Mouse (Mus musculus) testis, adult 2 months (tissue): ENCODE results near the gene L3mbtl2. TPM values are rescaled to one million over a fixed set of nuclear protein-coding genes. Genes with fewer than 3 reads are reported as not detected.
A peak's percentile ranks its signal among the peaks of the same experiment; 100 is the strongest.

Source experiments
- H3K27ac ChIP-seq: fragments of 200-500 bp; 2 replicates; pipeline ENCODE4 v1.5.1; 2012; ENCODE audit warnings: low read depth, low read length; ENCODE audit not compliant: control insufficient read depth, insufficient read depth
- H3K27me3 ChIP-seq: fragments of 200-500 bp; 2 replicates; pipeline ENCODE4 v1.6.1; 2012; ENCODE audit warnings: mild to moderate bottlenecking, low read length, moderate library complexity; ENCODE audit not compliant: control insufficient read depth, insufficient read depth
- H3K36me3 ChIP-seq: fragments of 200-500 bp; 2 replicates; pipeline ENCODE4 v1.6.1; 2012; ENCODE audit warnings: mild to moderate bottlenecking, low read length; ENCODE audit not compliant: control insufficient read depth, insufficient read depth
- H3K4me1 ChIP-seq: fragments of 200-500 bp; 2 replicates; pipeline ENCODE4 v1.6.1; 2012; ENCODE audit warnings: low read length; ENCODE audit not compliant: control insufficient read depth, insufficient read depth
- H3K4me3 ChIP-seq: fragments of 200-500 bp; 2 replicates; pipeline ENCODE4 v1.5.1; 2012; ENCODE audit warnings: low read depth, mild to moderate bottlenecking, low read length, moderate library complexity, mixed read lengths; ENCODE audit not compliant: control insufficient read depth
- CTCF ChIP-seq: fragments of 200-500 bp; IDR thresholded peaks from 2 replicates; pipeline ENCODE4 v1.5.1; 2012; ENCODE audit warnings: low read depth, mild to moderate bottlenecking, inconsistent platforms, low read length, moderate library complexity; ENCODE audit not compliant: control insufficient read depth, insufficient read depth, insufficient replicate concordance
- POLR2A ChIP-seq: fragments of 200-500 bp; IDR thresholded peaks from 2 replicates; pipeline ENCODE4 v1.6.1; 2012; ENCODE audit warnings: low read depth, mild to moderate bottlenecking, inconsistent platforms, low read length, moderate library complexity; ENCODE audit not compliant: control insufficient read depth
- polyA plus RNA-seq: library from polyadenylated mRNA; depleted of rRNA; stranded (reverse); fragments of >200 nt; gene quantifications from 2 replicates; pipeline ENCODE4 v1.2.3, GENCODE M21; 2012; rRNA removed

Gene L3mbtl2
- 25.3 and 27.4 TPM in 2 replicates for polyA plus RNA-seq

DNA sequence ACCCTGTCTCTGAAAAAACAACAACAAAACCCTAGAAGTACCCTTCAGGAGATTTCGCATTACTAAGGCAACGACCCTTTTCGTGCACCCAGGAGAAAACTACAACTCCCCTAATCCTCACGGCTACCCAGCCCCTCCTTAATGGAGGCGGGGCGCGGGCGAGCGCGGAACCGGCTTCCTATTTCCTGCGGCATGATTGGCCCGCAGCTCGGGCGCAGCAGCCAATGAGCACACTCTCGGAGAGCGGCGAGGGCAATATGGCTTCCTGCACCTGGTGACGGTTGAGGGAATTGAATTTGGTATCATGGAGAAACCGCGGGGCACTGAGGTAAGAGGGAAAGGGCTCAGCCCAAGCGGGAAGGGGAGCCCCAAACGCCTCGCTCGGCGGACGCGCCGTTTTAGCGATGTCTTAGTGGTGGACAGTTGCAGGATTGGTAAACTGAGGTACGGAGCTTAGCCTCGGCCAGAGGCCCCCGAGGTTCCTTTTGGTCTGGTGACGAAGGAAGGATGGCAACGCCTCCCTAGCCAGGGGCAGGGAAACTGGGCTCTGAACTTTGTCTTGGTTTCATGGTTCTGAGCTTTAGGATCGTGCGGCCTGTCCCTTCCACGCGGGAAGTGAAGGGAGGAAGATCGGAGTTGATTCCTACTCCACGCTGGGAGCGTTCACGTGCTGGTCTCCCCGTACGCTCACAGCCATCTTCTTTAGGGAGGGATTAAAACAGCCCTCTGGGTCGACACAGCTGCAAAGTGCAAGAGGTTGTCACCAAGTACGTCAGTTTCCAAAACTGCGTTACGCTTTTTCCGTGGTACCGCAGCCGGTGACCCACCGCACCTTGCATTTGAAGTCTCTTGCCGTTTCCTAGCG is at the start of gene L3mbtl2:
Gene L3mbtl2 (plus strand): TSS at position 193 of the 865 bp plus-strand sequence.
- H3K27ac ChIP-seq, result peak within 1 kb of the TSS; percentile 96
- H3K4me3 ChIP-seq, result peak within 1 kb of the TSS; percentile 96
- no peaks in the 10 kb centered on the region for H3K4me1 ChIP-seq
- peak; percentile 81 for TF ChIP-seq POLR2A
- no peak for TF ChIP-seq CTCF
- H3K36me3 ChIP-seq, result peaks cover 1% of the 10 kb centered on the region; the same call in 1 of the 2 replicates
- no peaks in the 10 kb centered on the region for H3K27me3 ChIP-seq

DNA sequence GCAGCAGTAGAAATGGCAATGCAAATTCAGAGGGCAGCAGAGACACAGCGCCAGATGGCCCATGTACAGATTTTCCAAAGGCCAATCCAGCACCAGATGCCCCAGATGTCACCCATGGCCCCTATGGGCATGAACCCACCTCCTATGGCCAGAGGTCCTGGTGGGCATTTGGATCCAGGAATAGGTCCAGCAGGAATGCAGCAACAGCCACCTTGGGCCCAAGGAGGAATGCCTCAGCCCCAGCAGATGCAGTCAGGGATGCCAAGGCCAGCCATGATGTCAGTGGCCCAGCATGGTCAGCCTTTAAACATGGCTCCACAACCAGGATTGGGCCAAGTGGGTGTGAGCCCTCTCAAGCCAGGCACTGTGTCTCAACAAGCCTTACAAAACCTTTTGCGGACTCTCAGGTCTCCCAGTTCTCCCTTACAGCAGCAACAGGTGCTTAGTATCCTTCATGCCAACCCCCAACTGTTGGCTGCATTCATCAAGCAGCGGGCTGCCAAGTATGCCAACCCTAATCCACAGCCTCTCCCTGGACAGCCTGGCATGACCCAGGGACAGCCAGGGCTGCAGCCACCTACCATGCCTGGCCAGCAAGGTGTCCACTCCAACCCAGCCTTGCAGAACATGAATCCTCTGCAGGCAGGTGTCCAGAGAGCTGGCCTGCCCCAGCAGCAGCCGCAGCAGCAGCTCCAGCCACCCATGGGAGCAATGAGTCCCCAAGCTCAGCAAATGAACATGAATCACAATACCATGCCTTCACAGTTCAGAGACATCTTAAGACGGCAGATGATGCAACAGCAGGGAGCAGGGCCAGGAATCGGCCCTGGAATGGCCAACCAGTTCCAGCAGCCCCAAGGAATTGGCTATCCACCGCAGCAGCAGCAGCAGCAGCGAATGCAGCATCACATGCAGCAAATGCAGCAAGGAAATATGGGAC is 13.9 kb upstream of the L3mbtl2 start:
- no peaks in the 10 kb centered on the region for H3K27me3 ChIP-seq
- no peak for TF ChIP-seq POLR2A
- TF ChIP-seq CTCF, result no peak
- H3K4me3 ChIP-seq, result no peak overlapping the region
- H3K27ac ChIP-seq, result no peak overlapping the region
- H3K36me3 ChIP-seq, result peaks cover 1% of the 10 kb centered on the region
- no peaks in the 10 kb centered on the region for H3K4me1 ChIP-seq

DNA sequence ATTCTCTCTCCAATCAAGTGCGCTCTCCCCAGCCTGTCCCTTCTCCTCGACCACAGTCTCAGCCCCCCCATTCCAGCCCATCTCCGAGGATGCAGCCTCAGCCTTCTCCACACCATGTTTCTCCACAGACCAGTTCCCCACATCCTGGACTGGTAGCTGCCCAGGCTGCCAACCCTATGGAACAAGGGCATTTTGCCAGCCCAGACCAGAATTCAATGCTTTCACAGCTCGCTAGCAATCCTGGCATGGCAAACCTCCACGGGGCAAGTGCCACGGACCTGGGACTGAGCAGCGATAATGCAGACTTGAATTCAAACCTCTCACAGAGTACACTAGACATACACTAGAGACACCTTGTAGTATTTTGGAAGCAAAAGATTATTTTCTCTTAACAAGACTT is 13.1 kb upstream of the L3mbtl2 start:
- TF ChIP-seq POLR2A, result no peak
- no peak for TF ChIP-seq CTCF
- H3K4me3 ChIP-seq, result no peak overlapping the region
- H3K36me3 ChIP-seq, result peaks cover 1% of the 10 kb centered on the region

DNA sequence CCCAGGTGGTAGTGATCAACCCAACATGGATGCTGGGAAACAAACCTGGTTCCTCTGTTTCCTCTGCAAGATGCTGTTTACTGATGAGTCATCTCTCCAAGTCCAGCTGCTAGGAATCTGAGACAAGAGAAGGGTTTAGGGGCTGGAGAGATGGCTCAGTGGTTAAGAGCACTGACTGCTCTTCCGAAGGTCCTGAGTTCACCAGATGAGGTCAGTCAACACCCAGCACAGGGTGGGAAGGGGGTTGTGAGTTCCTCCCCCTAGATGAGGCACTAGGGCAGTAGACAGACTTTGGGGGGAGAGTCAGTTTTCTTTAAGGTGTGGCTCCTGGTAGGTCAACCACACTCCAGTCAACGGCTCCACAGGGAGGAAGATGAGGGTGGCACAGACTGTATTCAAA is 2.0 kb upstream of the L3mbtl2 start:
- TF ChIP-seq CTCF (no peak), POLR2A (no peak)
- no peaks in the 10 kb centered on the region for H3K4me1 ChIP-seq
- H3K36me3 ChIP-seq, result no peaks in the 10 kb centered on the region
- no peak overlapping the region for H3K4me3 ChIP-seq
- H3K27me3 ChIP-seq, result no peaks in the 10 kb centered on the region
- no peak overlapping the region for H3K27ac ChIP-seq

More for the DNA sequence above, 13.1 kb upstream of the L3mbtl2 start:
- Histone ChIP-seq H3K27ac (no peak overlapping the region), H3K4me1 (no peaks in the 10 kb centered on the region), H3K27me3 (no peaks in the 10 kb centered on the region)

DNA sequence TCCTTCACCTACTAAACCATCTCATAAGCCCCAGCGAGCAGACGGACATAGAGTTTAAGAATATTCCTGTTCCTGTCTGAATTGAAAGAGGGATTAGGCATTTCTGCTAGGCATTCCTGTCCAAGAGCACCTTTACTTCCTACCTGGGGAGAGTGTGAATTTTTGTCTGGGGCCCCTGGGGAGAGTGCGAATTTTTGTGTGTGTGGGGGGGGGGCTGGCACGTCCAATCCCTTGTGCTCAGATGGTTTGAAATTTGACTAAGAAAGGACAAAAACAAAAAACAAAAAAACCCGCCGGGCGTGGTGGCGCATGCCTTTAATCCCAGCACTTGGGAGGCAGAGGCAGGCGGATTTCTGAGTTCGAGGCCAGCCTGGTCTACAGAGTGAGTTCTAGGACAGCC is 408 bp upstream of the L3mbtl2 start:
- Histone ChIP-seq H3K27ac (no peak overlapping the region), H3K4me3 (peak overlapping the region; percentile 96), H3K27me3 (no peaks in the 10 kb centered on the region), H3K4me1 (no peaks in the 10 kb centered on the region), H3K36me3 (no peaks in the 10 kb centered on the region; the same call in 1 of the 2 replicates)
- TF ChIP-seq CTCF, result no peak
- no peak for TF ChIP-seq POLR2A

DNA sequence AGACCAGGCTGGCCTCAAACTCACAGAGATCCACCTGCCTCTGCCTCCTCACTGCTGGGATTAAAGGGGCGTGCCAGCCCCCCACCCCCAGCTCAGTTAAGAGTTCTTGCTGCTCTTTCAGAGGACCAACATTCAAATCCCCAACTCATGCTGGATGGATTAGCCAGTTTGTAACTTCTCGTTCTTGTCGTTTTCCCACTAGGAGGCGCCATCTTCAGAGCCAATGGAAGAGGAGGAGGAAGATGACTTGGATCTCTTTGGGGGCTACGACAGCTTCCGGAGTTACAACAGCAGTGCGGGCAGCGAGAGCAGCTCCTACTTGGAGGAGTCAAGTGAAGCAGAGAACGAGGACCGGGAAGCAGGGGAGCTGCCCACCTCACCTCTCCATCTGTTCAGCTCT is 3.3 kb downstream of the L3mbtl2 start:
- TF ChIP-seq POLR2A, result no peak
- TF ChIP-seq CTCF, result no peak
- no peak overlapping the region for H3K27ac ChIP-seq
- H3K36me3 ChIP-seq, result peaks cover 4% of the 10 kb centered on the region; the same call in 1 of the 2 replicates
- H3K4me3 ChIP-seq, result no peak overlapping the region
- H3K4me1 ChIP-seq, result no peaks in the 10 kb centered on the region
- no peaks in the 10 kb centered on the region for H3K27me3 ChIP-seq

DNA sequence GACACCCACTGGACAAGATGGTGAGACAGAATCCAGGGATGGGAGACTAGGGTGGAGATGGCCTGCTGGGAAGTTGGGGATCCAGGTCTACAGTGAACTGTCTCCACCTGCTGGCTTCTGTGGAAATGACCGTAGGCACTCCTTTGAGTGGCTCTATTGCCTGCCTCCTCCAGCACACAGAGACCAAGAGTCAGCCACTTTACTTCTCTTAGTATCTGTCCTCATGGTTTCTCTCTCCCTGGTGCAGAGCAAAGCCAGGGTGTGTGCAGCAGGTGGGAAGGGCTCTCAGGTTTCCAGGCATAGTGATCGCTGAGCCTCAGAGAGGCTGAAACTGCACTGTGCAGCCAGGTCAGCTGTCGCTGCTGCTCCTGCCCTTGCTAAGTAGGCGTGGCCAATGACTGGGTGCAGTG is 6.5 kb downstream of the L3mbtl2 start:
- H3K27ac ChIP-seq, result no peak overlapping the region
- H3K4me1 ChIP-seq, result no peaks in the 10 kb centered on the region
- H3K4me3 ChIP-seq, result no peak overlapping the region
- TF ChIP-seq CTCF (peak; percentile 53; the same call in 1 of the 2 replicates), POLR2A (no peak)
- H3K36me3 ChIP-seq, result peaks cover 6% of the 10 kb centered on the region
- no peaks in the 10 kb centered on the region for H3K27me3 ChIP-seq
